Mouse (Mus musculus): Measurements from ENCODE around the gene Nhlrc2. TPM values are rescaled to one million over a fixed set of nuclear protein-coding genes. Genes with fewer than 3 reads are reported as not detected.
A peak's percentile ranks its signal among the peaks of the same experiment; 100 is the strongest.
"Not testable (repeated sequence)": the region's sequence is repeated elsewhere in the genome, so short reads cannot be mapped to it uniquely, and the experiment has no call there.

Nhlrc2 gene
- 12.5 and 12.8 TPM in 2 replicates for polyA plus RNA-seq (2015; fragmentation: Nextera tagmentation; extraction: Ambion mirVana)

DNA sequence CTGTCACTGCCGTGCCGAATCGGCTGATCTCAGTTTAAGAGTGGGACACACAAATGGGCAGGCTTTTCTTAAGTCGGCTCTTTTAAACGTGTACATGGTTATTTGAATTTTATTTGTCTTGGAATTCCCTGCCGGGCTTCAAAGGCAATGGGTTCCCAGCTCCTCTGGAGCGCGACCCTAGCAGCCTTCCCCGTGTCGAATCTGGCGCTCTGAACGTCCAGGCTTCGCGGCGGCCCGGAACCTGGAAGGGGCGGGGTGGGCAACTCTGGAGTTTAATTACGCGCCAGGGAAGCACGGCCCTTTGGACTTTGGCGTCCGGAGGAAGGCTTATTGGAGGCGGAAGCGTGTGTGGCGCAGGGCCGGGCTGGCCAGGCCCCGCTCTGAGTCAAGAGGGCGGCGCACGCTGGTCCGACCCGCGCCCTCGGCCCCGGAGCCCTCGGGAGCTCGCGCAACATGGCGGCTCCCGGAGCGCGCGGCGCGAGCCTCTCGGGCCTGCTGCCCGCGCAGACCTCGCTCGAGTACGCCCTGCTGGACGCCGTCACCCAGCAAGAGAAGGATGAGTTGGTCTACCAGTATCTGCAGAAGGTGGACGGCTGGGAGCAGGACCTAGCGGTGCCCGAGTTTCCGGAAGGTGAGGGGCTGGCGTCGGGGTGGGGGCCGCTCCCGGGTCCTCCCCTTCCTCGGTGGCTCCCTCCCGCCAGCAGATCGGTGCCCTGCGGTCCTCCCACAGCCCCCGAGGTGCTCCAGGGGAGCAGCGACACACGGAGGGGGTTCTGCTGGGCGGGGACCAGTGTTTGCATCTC lies at the start of gene Nhlrc2:
Gene Nhlrc2 (plus strand): TSS at position 32 of the 803 bp plus-strand sequence.
- peaks cover 27% of the 10 kb centered on the region for H3K4me1 ChIP-seq
- H3K36me3 ChIP-seq: peaks cover 40% of the 10 kb centered on the region
- peak within 1 kb of the TSS; percentile 86 for H3K4me2 ChIP-seq
- ATAC-seq (ENCODE audit: extremely low read depth, insufficient number of reproducible peaks, low FRiP score, low TSS enrichment): peak; percentile 84
- H3K4me3 ChIP-seq: peak within 1 kb of the TSS; percentile 81
- no peaks in the 10 kb centered on the region for H3K9me3 ChIP-seq
- H3K27ac ChIP-seq (replicated peaks): peak within 1 kb of the TSS; percentile 94
- peak within 1 kb of the TSS; percentile 95 for H3K9ac ChIP-seq
- H3K27me3 ChIP-seq (replicated peaks): no peaks in the 10 kb centered on the region
- under 1% methylated on average over 69 of the region's 69 CpGs for WGBS

GRCm38 (mm10) chr19:56503069-56503468 lies 45.0 kb upstream of the Nhlrc2 start:
- H3K9me3 ChIP-seq; H3K4me3 ChIP-seq; H3K27me3 ChIP-seq (replicated peaks); H3K27ac ChIP-seq (replicated peaks); H3K4me2 ChIP-seq; H3K9ac ChIP-seq; H3K4me1 ChIP-seq; ATAC-seq (ENCODE audit: extremely low read depth, insufficient number of reproducible peaks, low FRiP score, low TSS enrichment); H3K36me3 ChIP-seq: not testable (repeated sequence)
- WGBS: no CpG with 5 or more reads among the region's 5 CpGs

DNA sequence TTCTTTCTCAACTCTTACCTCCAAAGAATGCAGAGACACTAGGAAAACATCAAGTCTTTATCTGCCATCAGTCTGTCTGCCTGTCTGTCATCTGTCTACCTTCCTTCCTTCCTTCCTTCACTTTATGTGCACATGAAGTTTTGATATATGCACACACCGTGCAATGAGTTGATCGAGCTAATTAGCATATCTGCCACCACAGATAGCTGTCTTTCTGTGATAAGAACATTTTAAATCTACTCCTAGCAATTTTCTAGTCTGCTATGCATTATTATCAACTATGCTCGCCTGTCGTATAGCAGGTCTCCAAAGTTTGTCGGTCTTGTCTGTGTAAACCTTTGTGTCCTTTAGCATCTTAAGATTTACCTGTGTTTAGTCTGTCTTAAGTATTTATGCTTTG lies 44.5 kb upstream of the Nhlrc2 start:
- ATAC-seq (ENCODE audit: extremely low read depth, insufficient number of reproducible peaks, low FRiP score, low TSS enrichment); H3K9me3 ChIP-seq; H3K36me3 ChIP-seq; H3K27me3 ChIP-seq (replicated peaks); H3K4me1 ChIP-seq; H3K27ac ChIP-seq (replicated peaks); H3K9ac ChIP-seq; H3K4me3 ChIP-seq; H3K4me2 ChIP-seq: not testable (repeated sequence)
- no CpG with 5 or more reads among the region's 5 CpGs for WGBS

DNA sequence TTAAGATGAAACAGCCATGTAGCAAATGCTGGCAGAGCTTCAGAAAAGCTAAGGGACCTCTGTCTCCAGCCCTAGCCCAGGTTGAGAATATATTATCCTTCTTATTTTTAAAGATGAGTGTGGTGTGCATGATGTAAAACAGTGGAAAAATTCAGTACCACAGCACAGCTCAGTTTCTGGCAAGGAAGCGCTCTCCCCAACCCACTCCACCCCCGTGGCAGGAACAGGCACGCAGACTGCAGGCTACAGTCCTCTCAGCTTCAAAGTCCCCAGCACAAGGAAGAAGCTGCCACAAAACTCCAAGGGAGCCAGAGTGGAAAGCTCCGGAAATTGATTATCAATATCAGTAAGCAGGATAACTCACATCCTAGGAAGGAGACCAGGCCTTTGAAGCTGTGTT lies 36.9 kb upstream of the Nhlrc2 start:
- not testable (repeated sequence) for H3K36me3 ChIP-seq; H3K9me3 ChIP-seq; H3K27me3 ChIP-seq (replicated peaks); H3K4me2 ChIP-seq; ATAC-seq (ENCODE audit: extremely low read depth, insufficient number of reproducible peaks, low FRiP score, low TSS enrichment); H3K9ac ChIP-seq; H3K27ac ChIP-seq (replicated peaks); H3K4me3 ChIP-seq; H3K4me1 ChIP-seq
- WGBS: no CpG with 5 or more reads among the region's 4 CpGs

DNA sequence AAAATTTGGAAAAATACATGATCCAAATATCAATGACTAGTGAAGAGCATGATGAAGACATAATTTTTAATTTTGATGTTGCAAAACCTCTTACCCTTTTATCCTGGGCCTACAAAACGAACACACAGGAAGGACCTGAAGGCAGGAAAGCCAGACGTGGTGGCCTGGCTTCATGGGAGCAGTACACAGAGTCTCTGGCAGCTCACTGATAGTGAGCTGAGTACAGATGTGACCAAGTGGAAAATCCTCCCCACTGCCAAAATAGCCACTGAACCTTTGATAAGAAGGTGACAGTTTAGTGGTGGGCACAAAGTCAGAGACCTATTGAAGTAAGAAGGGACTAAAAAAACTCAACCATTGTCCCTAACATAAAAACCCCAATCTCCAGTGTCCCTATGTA lies 34.5 kb upstream of the Nhlrc2 start:
- no CpG with 5 or more reads among the region's 2 CpGs for WGBS
- not testable (repeated sequence) for H3K9ac ChIP-seq; H3K9me3 ChIP-seq; H3K27ac ChIP-seq (replicated peaks); H3K4me3 ChIP-seq; ATAC-seq (ENCODE audit: extremely low read depth, insufficient number of reproducible peaks, low FRiP score, low TSS enrichment); H3K27me3 ChIP-seq (replicated peaks); H3K36me3 ChIP-seq; H3K4me2 ChIP-seq; H3K4me1 ChIP-seq

DNA sequence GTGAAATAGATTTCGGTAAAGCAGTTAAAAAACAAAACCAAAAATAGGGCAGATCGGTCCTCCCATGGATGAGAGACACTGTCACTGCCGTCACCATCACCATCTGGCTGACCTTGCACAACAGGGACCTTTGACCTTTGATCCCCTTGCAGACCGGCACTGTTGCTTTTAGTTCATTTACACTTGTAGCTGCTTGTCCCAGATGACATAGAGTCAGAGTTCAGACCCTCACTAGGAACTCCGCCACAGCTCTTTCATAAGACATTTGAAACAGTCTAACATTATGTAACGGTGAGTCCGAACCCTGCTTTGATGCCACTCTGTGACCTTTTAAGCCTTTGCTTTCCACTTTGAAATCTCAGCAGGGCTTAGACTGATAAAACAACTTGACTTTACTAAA lies 28.7 kb upstream of the Nhlrc2 start:
- not testable (repeated sequence) for H3K4me2 ChIP-seq; H3K4me1 ChIP-seq; H3K27me3 ChIP-seq (replicated peaks); H3K27ac ChIP-seq (replicated peaks); H3K9ac ChIP-seq; H3K9me3 ChIP-seq; ATAC-seq (ENCODE audit: extremely low read depth, insufficient number of reproducible peaks, low FRiP score, low TSS enrichment); H3K4me3 ChIP-seq; H3K36me3 ChIP-seq
- no CpG with 5 or more reads among the region's 7 CpGs for WGBS

GRCm38 (mm10) chr19:56530529-56530928 lies 17.5 kb upstream of the Nhlrc2 start:
- H3K27me3 ChIP-seq (replicated peaks); H3K4me3 ChIP-seq; H3K4me2 ChIP-seq; H3K9me3 ChIP-seq; H3K9ac ChIP-seq; H3K27ac ChIP-seq (replicated peaks); ATAC-seq (ENCODE audit: extremely low read depth, insufficient number of reproducible peaks, low FRiP score, low TSS enrichment): not testable (repeated sequence)
- no CpG with 5 or more reads among the region's 11 CpGs for WGBS
- Histone ChIP-seq H3K36me3 (peaks cover 20% of the 10 kb centered on the region), H3K4me1 (peaks cover 15% of the 10 kb centered on the region)

DNA sequence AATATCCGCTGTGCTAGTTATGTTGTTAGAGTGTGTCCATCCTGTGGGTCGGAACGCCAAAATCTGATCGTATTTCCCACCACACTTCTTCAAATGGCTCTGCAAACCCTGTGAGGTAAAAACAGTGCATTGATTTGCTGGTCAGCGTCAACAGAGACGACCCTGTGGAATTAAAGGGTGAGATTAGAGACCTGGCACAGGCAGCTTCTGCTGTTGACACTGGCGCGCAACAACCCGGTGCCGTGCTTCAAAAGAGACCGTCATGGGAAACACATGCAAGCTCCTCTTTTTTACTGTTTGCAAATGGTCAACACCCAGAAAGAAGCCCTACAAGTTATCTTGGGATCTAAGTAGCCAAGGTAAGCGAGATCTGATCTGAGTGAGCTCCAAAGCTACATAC lies 16.8 kb upstream of the Nhlrc2 start:
- ATAC-seq (ENCODE audit: extremely low read depth, insufficient number of reproducible peaks, low FRiP score, low TSS enrichment): no peak
- Histone ChIP-seq H3K27me3 (replicated peaks) (no peaks in the 10 kb centered on the region), H3K9me3 (no peaks in the 10 kb centered on the region), H3K27ac (replicated peaks) (no peak overlapping the region), H3K4me3 (no peak overlapping the region), H3K4me1 (peaks cover 15% of the 10 kb centered on the region), H3K9ac (no peak overlapping the region), H3K4me2 (no peak overlapping the region), H3K36me3 (peaks cover 28% of the 10 kb centered on the region)
- WGBS: 84% methylated on average over 12 of the region's 12 CpGs

GRCm38 (mm10) chr19:56533291-56534071 lies 14.6 kb upstream of the Nhlrc2 start:
- Histone ChIP-seq H3K4me2 (no peak overlapping the region), H3K9ac (peak overlapping the region; percentile 4; the same call in 1 of the 2 replicates), H3K9me3 (no peaks in the 10 kb centered on the region), H3K4me3 (no peak overlapping the region), H3K27ac (replicated peaks) (peak overlapping the region; percentile 37), H3K36me3 (peaks cover 48% of the 10 kb centered on the region), H3K27me3 (replicated peaks) (no peaks in the 10 kb centered on the region), H3K4me1 (peaks cover 15% of the 10 kb centered on the region)
- ATAC-seq (ENCODE audit: extremely low read depth, insufficient number of reproducible peaks, low FRiP score, low TSS enrichment): no peak
- WGBS: 78% methylated on average over 14 of the region's 14 CpGs

DNA sequence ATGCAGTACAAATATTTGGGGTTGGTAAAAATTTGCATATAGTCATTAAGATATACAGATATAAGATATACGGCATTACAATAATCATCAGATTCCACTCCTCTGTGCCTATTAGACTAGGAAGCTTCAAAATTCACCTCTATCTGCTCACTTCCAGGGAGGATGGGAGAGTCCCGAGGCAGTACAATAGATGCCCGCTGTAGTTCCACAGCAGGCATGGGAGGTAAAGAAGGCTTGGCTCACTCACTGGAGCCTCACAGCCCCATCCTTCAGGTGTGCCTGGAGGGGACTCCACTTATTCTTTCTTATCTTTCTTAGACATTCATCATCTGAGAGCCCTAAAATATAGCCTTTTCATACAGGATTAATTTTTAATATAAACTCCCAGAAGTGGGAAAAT lies 13.7 kb upstream of the Nhlrc2 start:
- WGBS: 87% methylated on average over 3 of the region's 3 CpGs
- no peaks in the 10 kb centered on the region for H3K27me3 ChIP-seq (replicated peaks)
- no peak for ATAC-seq (ENCODE audit: extremely low read depth, insufficient number of reproducible peaks, low FRiP score, low TSS enrichment)
- peaks cover 54% of the 10 kb centered on the region for H3K36me3 ChIP-seq
- no peaks in the 10 kb centered on the region for H3K9me3 ChIP-seq
- H3K9ac ChIP-seq: no peak overlapping the region
- no peak overlapping the region for H3K27ac ChIP-seq (replicated peaks)
- H3K4me2 ChIP-seq: no peak overlapping the region
- H3K4me1 ChIP-seq: peaks cover 15% of the 10 kb centered on the region
- no peak overlapping the region for H3K4me3 ChIP-seq

- ATAC-seq (ENCODE audit: extremely low read depth, insufficient number of reproducible peaks, low FRiP score, low TSS enrichment): no peak
- Histone ChIP-seq H3K4me3 (no peak overlapping the region), H3K27ac (replicated peaks) (no peak overlapping the region), H3K9me3 (no peaks in the 10 kb centered on the region), H3K4me1 (peaks cover 15% of the 10 kb centered on the region), H3K27me3 (replicated peaks) (no peaks in the 10 kb centered on the region), H3K9ac (no peak overlapping the region), H3K4me2 (no peak overlapping the region), H3K36me3 (peaks cover 59% of the 10 kb centered on the region)
- WGBS: 79% methylated on average over 9 of the region's 9 CpGs
These were observed 13.0 kb upstream of the Nhlrc2 start for GRCm38 (mm10) chr19:56535064-56535463.

Data from heart, embryonic 13.5 days (tissue).